Mouse (Mus musculus) limb, embryonic 15.5 days (tissue): ENCODE data around the gene Flot1. TPM values are rescaled to one million over a fixed set of nuclear protein-coding genes. Genes with fewer than 3 reads are reported as not detected.

Source experiments
- ATAC-seq: fragments of 200-750 bp; cut with Nextera tagmentation; 2 replicates; pipeline ENCODE4 v1.8.0; 2017; ENCODE audit warnings: low read depth, moderate TSS enrichment; ENCODE audit not compliant: insufficient number of reproducible peaks, low FRiP score, low TSS enrichment
- H3K27ac ChIP-seq: fragments of 300-500 bp; sonication (generic); 2 replicates; pipeline ENCODE4 v1.5.1; 2015; ENCODE audit warnings: moderate library complexity, mild to moderate bottlenecking, inconsistent platforms
- H3K27me3 ChIP-seq: fragments of 300-500 bp; sonication (generic); 2 replicates; pipeline ENCODE4 v1.6.1; 2015; ENCODE audit warnings: inconsistent platforms
- H3K36me3 ChIP-seq: fragments of 300-500 bp; sonication (generic); 2 replicates; pipeline ENCODE4 v1.6.1; 2015; ENCODE audit warnings: inconsistent platforms
- H3K4me1 ChIP-seq: fragments of 300-500 bp; sonication (generic); 2 replicates; pipeline ENCODE4 v1.6.1; 2015; ENCODE audit warnings: inconsistent platforms
- H3K4me2 ChIP-seq: fragments of 300-500 bp; sonication (generic); 2 replicates; pipeline ENCODE4 v1.6.1; 2015; ENCODE audit warnings: mild to moderate bottlenecking, inconsistent platforms
- H3K4me3 ChIP-seq: fragments of 300-500 bp; sonication (generic); 2 replicates; pipeline ENCODE4 v1.5.1; 2015; ENCODE audit warnings: mild to moderate bottlenecking, inconsistent platforms
- H3K9ac ChIP-seq: fragments of 300-500 bp; sonication (generic); 2 replicates; pipeline ENCODE4 v1.6.1; 2015; ENCODE audit warnings: inconsistent platforms
- H3K9me3 ChIP-seq: fragments of 300-500 bp; sonication (generic); 2 replicates; pipeline ENCODE4 v1.6.1; 2016; ENCODE audit warnings: inconsistent platforms
- WGBS: fragments of 180-500 bp; shearing (Covaris S2); methylation state at CpG from one replicate; pipeline ENCODE4 v1.1.7; 2015; 5-methylcytosine and 5-hydroxymethylcytosine counted together
- polyA plus RNA-seq: library from polyadenylated mRNA; unstranded; fragments of >200 nt; fragmentation: Nextera tagmentation; extraction: Ambion mirVana; gene quantifications from 2 replicates; pipeline ENCODE4 v1.2.1, GENCODE M21; 2015

Gene Flot1
- polyA plus RNA-seq, 1 experiment from 2014 or later: 60.2 TPM

GRCm38 (mm10) chr17:35825109-35825850, 2.2 kb downstream of the Flot1 start:
- Histone ChIP-seq H3K9me3 (no peaks in the 10 kb centered on the region), H3K27ac (no peak overlapping the region), H3K4me2 (no peak overlapping the region), H3K9ac (no peak overlapping the region), H3K4me3 (no peak overlapping the region), H3K36me3 (peaks cover 44% of the 10 kb centered on the region), H3K4me1 (peaks cover 46% of the 10 kb centered on the region), H3K27me3 (no peaks in the 10 kb centered on the region)
- 93% methylated on average over 13 of the region's 13 CpGs for whole genome bisulfite sequencing
- no peak for ATAC-seq

- Histone ChIP-seq H3K9me3 (no peaks in the 10 kb centered on the region), H3K36me3 (peaks cover 75% of the 10 kb centered on the region), H3K27ac (no peak overlapping the region; the same call in 1 of the 2 replicates), H3K4me3 (no peak overlapping the region), H3K9ac (no peak overlapping the region), H3K27me3 (no peaks in the 10 kb centered on the region), H3K4me2 (peak overlapping the region; percentile 24; the same call in 1 of the 2 replicates), H3K4me1 (peaks cover 24% of the 10 kb centered on the region)
- ATAC-seq: peak; percentile 74
- 3% methylated on average over 21 of the region's 21 CpGs for WGBS
Measured at GRCm38 (mm10) chr17:35829737-35830136, 6.7 kb downstream of the Flot1 start.

GRCm38 (mm10) chr17:35832400-35833238, 9.6 kb downstream of the Flot1 start:
- Histone ChIP-seq H3K4me3 (no peak overlapping the region), H3K27ac (peak overlapping the region; percentile 44; the same call in 1 of the 2 replicates), H3K9ac (no peak overlapping the region), H3K4me2 (no peak overlapping the region), H3K4me1 (peaks cover 42% of the 10 kb centered on the region), H3K36me3 (peaks cover 68% of the 10 kb centered on the region), H3K27me3 (no peaks in the 10 kb centered on the region), H3K9me3 (no peaks in the 10 kb centered on the region)
- WGBS: 61% methylated on average over 8 of the region's 8 CpGs
- ATAC-seq: no peak

GRCm38 (mm10) chr17:35833239-35833751, 10.3 kb downstream of the Flot1 start:
- H3K9ac ChIP-seq: no peak overlapping the region
- peak overlapping the region; percentile 44; the same call in 1 of the 2 replicates for H3K27ac ChIP-seq
- H3K36me3 ChIP-seq: peaks cover 61% of the 10 kb centered on the region
- H3K27me3 ChIP-seq: no peaks in the 10 kb centered on the region
- no peak overlapping the region for H3K4me2 ChIP-seq
- ATAC-seq: no peak
- 24% methylated on average over 5 of the region's 5 CpGs for WGBS
- no peaks in the 10 kb centered on the region for H3K9me3 ChIP-seq
- peaks cover 42% of the 10 kb centered on the region for H3K4me1 ChIP-seq
- H3K4me3 ChIP-seq: no peak overlapping the region

GRCm38 (mm10) chr17:35833894-35834293, 10.9 kb downstream of the Flot1 start:
- Histone ChIP-seq H3K4me2 (no peak overlapping the region), H3K4me1 (peaks cover 42% of the 10 kb centered on the region), H3K9me3 (no peaks in the 10 kb centered on the region), H3K9ac (no peak overlapping the region), H3K4me3 (no peak overlapping the region), H3K27me3 (no peaks in the 10 kb centered on the region), H3K36me3 (peaks cover 57% of the 10 kb centered on the region), H3K27ac (no peak overlapping the region)
- ATAC-seq: no peak
- 48% methylated on average over 5 of the region's 5 CpGs for WGBS

GRCm38 (mm10) chr17:35834696-35835422, 11.8 kb downstream of the Flot1 start:
- Histone ChIP-seq H3K4me3 (peak overlapping the region; percentile 63), H3K9me3 (no peaks in the 10 kb centered on the region), H3K9ac (peak overlapping the region; percentile 20; the same call in 1 of the 2 replicates), H3K4me2 (peak overlapping the region; percentile 71), H3K4me1 (peaks cover 44% of the 10 kb centered on the region), H3K36me3 (peaks cover 54% of the 10 kb centered on the region), H3K27me3 (no peaks in the 10 kb centered on the region), H3K27ac (no peak overlapping the region)
- WGBS: 71% methylated on average over 26 of the region's 26 CpGs
- ATAC-seq: no peak

GRCm38 (mm10) chr17:35835424-35836140, 12.6 kb downstream of the Flot1 start:
- H3K9ac ChIP-seq: peak overlapping the region; percentile 79; the same call in 1 of the 2 replicates
- peak overlapping the region; percentile 71 for H3K4me2 ChIP-seq
- no peak for ATAC-seq
- WGBS: 69% methylated on average over 26 of the region's 26 CpGs
- H3K4me3 ChIP-seq: peak overlapping the region; percentile 63
- H3K27me3 ChIP-seq: no peaks in the 10 kb centered on the region
- H3K36me3 ChIP-seq: peaks cover 52% of the 10 kb centered on the region
- H3K9me3 ChIP-seq: no peaks in the 10 kb centered on the region
- peaks cover 39% of the 10 kb centered on the region for H3K4me1 ChIP-seq
- H3K27ac ChIP-seq: no peak overlapping the region

- H3K27me3 ChIP-seq: no peaks in the 10 kb centered on the region
- ATAC-seq: no peak
- WGBS: 7% methylated on average over 24 of the region's 24 CpGs
- H3K27ac ChIP-seq: peak overlapping the region; percentile 95
- peak overlapping the region; percentile 79 for H3K9ac ChIP-seq
- peak overlapping the region; percentile 63 for H3K4me3 ChIP-seq
- no peaks in the 10 kb centered on the region for H3K9me3 ChIP-seq
- H3K36me3 ChIP-seq: peaks cover 48% of the 10 kb centered on the region
- H3K4me1 ChIP-seq: peaks cover 39% of the 10 kb centered on the region
- H3K4me2 ChIP-seq: peak overlapping the region; percentile 71
Measured at GRCm38 (mm10) chr17:35836178-35836965, 13.3 kb downstream of the Flot1 start.

- peak overlapping the region; percentile 63 for H3K4me3 ChIP-seq
- no peaks in the 10 kb centered on the region for H3K9me3 ChIP-seq
- ATAC-seq: peak; percentile 35
- 0% methylated on average over 16 of the region's 25 CpGs for WGBS
- peaks cover 41% of the 10 kb centered on the region for H3K4me1 ChIP-seq
- no peaks in the 10 kb centered on the region for H3K27me3 ChIP-seq
- peak overlapping the region; percentile 95 for H3K27ac ChIP-seq
- H3K4me2 ChIP-seq: peak overlapping the region; percentile 71
- H3K9ac ChIP-seq: peak overlapping the region; percentile 79
- H3K36me3 ChIP-seq: peaks cover 47% of the 10 kb centered on the region
Measured at GRCm38 (mm10) chr17:35836991-35837422, 14.0 kb downstream of the Flot1 start.

- H3K36me3 ChIP-seq: peaks cover 43% of the 10 kb centered on the region
- H3K27me3 ChIP-seq: no peaks in the 10 kb centered on the region
- under 1% methylated on average over 18 of the region's 18 CpGs for WGBS
- H3K27ac ChIP-seq: peak overlapping the region; percentile 95
- H3K9me3 ChIP-seq: no peaks in the 10 kb centered on the region
- H3K4me3 ChIP-seq: peak overlapping the region; percentile 63
- H3K4me1 ChIP-seq: peaks cover 44% of the 10 kb centered on the region
- ATAC-seq: no peak
- H3K4me2 ChIP-seq: peak overlapping the region; percentile 71
- H3K9ac ChIP-seq: peak overlapping the region; percentile 79
Measured at GRCm38 (mm10) chr17:35837487-35837886, 14.5 kb downstream of the Flot1 start.
